Mouse (Mus musculus) embryo, embryonic 11 days (tissue): ENCODE results near the gene Gjc2.
"Not testable (repeated sequence)": the region's sequence is repeated elsewhere in the genome, so short reads cannot be mapped to it uniquely, and the experiment has no call there.

Source experiments
- DNase-seq: peaks from one replicate; pipeline ENCODE4 v3.0.0-alpha.2; 2015

Gjc2 gene

DNA sequence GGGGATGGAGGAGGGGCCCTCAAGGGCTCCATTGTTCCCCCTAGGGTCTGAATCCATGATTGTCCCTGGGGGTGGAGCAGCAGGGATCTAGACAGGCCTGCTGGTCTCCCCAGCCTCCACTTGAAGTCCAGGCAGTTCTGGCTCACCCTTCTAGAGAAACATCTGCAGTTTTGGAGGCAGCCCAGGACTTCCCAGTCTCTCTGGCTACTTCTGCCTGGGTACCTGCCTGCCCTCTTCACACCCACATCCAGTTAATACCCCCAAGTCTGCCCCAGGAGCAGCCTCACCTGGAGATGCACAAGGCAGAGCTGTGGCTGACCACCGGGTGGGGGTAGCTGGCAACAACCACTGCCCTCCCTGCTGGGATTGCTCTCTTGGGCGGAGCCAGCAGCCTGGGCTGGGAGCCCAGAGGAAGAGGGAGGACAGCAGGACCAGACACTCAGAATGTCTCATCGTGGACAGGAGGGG is at the start of gene Gjc2:
Gene Gjc2 (minus strand): TSS at position 350 of the 468 bp plus-strand sequence.
- DNase-seq: no peak

DNA sequence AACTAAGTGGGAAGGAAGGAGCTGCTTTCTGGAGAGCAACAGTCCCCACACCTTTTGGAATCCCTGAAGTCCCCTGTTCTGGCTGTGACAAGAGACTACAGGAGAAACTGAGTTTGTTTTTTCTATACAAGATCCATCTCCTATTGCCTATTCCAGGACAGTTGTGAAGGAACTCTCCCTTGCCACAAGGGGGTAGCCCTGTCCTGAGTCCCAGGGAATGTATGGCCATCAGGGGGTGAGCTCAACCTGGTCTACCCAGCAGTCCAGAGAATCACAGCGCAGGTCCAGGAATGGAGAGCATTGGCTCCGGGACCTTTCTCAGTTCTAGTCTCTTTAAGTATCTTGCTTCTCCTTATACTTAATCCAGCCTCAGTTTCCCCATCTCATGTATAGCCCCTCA is 49.8 kb upstream of the Gjc2 start:
- DNase-seq: peak; percentile 20

DNA sequence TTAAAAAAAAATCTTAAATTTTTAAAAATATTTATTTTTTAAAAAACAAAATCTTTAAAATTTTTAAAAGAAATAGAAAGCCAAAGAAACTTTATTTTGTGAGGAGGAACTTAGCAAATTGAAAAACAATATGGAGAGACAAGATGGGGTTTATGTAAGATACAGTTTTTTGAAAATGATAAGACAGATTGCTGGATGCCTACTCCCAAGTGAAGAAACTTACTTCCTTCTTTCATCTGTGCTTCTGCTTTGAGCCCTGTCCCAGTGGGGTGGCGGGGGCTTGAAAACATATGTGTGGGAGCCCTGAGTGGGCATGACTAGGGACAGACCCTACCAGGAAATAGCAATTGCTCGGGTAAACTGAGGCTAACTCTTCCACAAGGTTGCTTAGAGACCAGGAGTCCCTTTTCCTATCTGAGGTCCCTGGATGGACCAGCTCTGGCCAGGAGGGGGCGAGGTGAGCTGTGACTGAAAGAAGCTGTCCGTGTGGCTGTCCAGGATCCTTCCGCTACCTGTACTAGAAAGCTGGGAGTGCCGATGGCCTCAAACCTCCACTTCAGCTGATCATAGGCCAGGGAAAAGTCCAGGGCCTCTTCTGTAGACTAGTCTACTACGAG is 47.2 kb upstream of the Gjc2 start:
- peak; percentile 77 for DNase-seq

DNA sequence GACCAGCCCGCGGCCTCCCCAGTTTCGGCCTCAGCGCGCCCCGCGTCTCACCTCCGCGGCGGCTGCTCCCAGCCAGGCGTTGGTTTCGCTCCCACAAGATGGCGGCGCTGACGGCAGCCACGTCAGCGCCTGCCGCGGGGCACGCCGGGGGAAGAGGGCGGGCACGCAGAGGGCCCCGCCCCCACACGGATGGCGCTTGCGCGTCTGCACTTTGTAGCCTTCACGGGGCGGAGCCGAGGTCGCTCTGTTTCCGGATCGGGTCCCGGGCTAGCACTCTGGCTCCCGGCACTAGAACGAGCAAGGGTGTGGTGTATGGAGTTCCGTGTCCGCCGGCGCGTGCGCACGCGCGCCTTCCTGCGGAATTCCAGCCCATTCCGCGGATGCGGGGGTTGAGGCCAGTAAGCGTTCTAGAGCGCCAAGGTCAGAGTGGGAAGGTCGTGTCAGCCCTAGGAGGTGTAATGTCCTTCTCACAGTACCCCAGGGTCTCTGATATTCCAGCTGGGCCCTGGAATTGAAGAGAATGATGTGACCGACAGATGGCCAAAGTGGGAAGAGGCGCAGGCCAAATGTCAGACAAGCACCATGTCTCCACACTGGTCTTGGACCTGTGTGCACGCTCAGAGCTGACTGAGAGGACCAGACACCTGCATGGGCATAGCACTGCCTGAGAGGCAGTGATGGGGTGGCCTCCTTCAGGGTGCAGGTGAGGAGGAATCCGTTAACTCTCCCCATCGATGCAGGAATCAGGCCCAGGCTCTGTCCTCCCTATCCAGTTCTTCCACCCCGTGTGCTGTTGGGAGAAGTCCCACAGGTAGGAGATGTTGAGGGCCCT is 45.3 kb upstream of the Gjc2 start, which contains the start of gene Arf1:
Gene Arf1 (minus strand): TSS at position 149 of the 832 bp plus-strand sequence.
- DNase-seq: peak; percentile 99

DNA sequence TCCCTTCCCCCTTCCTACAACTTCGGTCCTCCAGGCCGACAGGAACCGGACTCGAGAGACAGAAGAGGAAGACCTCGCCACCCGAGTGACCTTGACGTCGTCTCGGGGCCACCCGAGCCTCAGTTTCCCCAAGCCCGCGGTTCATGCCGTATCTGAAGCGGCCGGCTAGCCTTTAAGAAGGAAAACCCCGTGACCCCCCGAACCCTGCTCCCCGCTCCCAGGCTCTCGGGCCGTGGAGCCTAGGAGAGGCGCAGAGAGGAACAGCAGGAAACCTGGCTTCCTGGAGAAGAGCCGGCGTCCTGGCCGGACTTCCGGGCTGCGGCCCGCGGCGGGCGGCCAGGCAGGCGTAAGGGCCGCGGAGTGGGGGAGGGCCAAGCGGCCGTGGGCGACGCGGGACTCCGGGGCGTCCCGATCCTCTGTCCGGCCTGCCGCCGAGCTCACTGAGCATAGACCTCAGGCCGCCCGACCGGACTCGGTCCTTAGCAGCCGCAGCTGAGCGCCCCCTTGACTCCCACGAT is 44.6 kb upstream of the Gjc2 start:
- no peak for DNase-seq

DNA sequence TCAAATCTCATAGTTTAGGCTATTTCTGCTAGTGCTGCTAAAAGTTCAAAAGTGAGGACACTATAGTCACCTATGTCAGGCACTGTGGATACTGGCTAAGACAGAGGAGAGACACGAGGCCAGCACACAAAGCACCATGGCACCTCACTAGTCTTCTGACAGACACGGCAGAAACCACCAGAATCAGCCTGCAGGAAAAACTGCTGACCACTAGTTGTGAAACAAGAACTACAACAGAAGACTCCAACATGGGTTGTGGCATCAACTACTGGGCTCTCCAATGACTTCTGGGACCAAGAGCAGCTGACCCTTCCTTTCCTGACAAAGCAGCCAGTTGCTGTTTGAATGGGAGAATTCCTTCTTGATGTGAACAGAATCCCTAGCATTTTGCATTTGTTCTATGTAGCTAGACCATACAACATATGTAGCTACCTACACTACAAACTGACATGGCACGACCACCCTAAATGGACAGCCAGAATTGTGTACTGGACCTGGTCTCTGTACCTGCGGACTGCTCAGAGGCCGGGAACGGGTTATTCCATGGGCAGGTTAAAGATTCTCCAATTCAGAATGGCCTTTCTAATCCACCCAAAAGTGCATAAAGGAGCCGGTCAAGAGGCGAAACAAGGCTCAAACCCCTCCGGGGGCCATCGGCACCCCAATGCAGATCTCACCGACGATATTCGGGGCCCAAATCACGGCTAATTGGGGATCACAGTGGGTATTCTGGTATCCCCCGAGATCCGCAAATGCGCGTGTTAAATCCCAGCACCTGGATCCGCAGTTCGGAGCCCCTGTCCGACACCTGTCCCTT is 44.0 kb upstream of the Gjc2 start:
- DNase-seq: peak; percentile 13

DNA sequence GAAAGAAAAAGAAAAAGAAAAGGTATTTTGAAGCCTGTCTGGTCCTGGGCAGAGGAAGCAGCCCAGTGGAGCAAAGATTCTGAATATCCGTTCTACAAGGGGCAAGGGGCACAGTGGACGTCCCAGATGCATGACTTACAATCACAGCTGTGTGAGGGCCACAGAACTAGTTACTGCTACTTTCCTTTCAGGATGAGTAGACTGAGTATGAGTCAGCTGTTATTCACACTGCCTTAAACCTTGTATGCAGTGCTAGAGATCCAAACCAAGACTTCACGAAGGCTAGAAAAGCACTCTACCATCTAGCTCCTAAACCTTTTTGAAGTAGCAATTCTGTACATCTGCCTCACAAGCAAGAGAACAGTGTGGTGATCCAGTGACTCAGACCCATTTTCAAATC is 43.2 kb upstream of the Gjc2 start:
- DNase-seq: no peak

DNA sequence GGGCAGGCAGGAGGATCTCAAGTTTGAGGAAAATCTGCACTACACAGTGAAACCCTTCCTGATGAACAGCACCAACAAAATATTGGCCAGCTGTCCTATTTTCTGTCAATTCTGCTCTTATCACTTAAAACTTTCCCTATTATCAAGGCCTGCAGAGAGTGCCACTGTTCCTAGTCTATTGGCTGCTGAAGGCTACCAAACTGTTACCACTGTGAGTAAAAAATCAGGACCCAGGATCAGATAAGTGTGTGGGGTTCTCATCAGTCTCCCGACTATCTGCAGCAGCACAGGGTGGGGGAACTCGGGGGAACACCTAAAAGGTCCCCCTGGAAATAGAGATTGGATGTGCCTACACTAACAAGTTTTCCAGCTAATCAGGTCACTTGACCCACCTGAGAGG is 42.2 kb upstream of the Gjc2 start:
- no peak for DNase-seq

DNA sequence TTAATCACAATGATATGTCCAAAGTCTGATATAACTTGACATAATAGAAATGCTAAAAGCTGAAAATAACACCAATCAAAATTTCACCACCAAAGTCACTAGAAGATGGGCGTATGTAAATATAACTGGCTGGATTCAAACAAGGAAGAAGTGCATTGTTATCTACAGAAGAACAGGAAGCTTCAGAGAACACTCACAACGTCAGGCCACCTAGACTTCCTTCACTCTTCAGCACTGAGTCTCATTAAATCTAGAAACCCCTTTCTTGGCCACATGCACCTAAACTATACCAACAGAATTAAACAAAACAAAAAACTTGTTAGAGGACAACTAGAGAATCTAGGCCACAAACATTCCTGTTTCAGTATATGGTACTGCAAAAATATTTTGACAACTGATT is 41.5 kb upstream of the Gjc2 start:
- no peak for DNase-seq

DNA sequence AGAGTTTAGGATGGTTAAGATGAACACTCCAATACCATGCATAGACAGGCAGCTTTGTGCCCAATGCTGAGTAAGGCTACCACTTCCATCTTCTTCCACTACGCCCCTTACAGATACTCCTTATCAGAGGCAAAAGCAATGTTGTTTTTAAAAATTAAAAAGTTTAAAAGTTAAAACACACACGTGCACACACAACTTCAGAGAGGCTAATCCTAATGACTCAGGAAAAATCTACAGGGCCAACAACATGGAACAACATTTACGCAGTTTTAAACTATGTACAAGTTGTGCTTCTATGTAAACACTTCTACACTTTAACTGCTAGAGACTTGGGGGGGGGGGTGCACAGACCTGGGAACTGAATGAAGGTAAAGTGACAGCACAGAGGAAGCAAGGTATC is 41.0 kb upstream of the Gjc2 start:
- DNase-seq: no peak

DNA sequence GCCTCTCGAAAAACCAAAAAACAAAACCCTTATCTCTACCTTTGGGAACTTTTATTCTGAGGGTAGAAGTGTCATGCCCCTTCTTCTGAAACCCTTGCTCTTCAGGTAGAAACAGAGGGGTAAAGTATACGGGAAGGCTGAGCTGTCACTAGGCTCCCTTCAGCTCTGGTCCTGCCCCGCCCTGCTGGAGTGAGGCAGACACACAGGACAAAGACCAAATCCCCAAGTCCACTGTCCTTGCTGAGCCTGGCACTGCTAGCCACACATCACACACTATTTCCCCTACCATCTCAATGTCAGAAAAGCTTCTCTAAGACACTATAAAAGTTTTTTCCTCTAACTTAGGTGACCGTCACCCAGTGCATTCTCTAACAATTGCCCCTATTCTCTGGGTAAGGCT is 39.3 kb upstream of the Gjc2 start:
- DNase-seq: no peak

DNA sequence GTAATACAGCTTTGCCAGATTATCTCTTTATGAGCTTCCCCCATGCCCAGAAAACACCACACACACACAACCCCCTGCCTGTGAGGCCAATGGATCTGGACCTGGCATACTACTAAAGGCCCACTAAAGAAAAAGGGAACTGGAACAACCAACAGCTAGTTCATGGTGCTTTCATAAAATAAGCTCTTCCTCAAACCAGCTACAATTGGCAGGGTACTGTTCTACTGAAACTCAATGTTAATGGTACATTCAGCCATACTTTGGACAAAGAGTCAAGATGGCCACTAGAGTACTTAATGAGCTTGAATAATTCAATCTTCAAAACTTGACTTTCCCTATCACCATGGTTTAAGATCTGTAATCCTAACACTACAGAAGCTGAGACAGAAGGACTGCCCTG is 38.6 kb upstream of the Gjc2 start:
- DNase-seq: no peak

DNA sequence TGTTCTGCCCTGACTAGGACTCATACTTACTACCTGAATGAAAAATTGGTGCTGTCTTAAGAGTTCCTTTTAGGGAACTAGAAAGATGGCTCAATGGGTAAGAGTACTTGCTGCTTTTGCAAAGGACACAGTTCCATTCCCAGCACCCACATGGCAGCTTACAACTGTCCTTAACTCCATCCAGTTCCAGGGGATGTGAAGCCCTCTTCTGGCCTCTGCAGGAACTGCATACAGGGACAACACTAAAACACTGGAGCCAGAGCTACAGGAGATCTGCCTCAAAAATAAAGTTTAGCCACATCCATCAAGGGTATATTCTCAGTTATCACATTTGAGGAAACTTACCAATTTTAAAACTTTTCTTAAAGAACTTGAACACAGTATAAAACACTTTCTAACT is 36.1 kb upstream of the Gjc2 start:
- peak; percentile 27 for DNase-seq

DNA sequence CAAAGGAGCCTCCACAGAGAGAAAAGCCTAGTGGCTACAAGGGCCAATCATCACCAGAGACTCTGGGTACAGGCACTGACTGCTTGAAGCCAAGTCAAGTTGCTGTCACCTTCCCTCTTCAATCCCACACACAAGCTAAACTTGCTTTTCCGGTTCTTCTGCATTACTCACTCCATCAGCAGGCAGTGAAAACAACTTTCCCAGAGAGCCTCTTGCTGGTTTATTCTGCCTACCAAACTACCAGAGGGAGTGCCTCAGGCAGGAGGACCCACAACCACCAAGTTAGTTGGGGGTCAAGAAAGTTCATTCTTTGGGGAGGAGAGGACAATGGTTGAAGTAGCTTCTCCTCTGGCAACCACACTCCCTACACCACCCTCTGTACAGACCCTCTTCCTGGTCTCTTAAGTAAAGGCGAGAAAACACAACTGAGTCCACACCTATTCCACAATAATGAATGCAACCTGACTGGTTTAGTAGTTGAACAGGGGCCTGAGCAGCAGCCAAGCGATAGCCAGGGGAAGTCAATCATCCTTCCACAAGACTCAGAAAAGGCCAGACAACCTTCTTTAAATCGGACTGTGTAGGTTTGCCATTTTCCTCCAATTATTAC is 35.5 kb upstream of the Gjc2 start:
- peak; percentile 19 for DNase-seq

DNA sequence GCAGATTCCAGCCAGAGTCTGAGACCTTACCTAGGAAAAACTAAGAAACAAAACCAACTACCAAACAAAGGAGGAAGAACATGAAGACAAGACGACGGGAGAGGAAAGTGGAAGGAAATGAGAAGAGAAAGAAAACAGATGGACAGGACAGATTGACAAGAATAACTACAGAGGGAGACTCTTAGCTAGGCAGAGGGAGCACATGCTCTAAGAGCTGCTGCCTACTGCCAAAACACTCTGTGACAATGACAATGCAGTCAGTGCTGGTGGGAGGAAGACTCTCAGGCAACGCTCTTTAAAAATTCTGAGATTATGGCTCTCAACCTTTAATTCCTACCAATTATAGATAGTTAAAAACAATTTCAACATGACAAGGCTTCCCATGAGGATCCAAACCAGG is 33.9 kb upstream of the Gjc2 start:
- DNase-seq: no peak

DNA sequence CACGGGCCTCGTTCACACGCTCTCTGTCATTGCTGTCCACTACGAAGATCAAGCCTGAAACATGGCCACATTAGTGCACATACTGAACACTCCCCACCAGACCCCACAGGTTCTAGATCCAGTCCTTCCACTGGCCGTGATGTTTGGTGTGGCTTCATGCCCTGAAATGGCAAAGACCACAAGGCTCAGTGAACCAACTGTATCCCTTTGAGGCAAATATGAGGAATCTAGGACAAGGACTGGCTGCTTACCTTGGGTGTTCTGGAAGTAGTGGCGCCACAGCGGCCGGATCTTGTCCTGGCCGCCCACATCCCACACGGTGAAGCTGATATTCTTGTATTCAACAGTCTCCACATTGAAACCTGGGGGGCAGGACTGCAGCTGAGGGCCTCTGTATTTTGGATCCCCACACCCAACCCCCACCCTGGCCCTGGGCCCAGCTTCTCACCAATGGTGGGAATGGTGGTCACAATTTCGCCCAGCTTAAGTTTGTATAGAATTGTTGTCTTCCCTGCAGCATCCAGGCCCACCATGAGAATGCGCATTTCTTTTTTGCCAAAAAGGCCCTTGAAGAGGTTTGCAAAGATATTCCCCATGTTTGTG is 30.0 kb upstream of the Gjc2 start:
- DNase-seq: no peak

DNA sequence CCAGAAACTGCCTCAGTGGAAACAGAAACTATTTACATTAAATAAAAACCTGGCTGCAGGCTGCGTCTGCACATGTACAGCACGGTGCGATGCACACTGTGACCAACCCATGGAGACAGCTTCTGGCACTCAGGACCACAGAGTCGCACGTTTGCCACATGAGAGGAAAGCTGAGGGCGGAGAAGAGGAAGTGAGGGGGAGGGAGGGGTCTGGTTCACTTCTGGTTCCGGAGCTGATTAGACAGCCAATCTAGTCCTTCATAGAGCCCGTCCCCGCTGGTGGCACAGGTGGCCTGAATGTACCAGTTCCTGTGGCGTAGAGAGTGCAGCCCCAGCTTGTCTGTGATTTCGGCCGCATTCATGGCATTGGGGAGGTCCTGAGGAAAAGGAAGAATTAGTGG is 29.3 kb upstream of the Gjc2 start:
- DNase-seq: not testable (repeated sequence)

DNA sequence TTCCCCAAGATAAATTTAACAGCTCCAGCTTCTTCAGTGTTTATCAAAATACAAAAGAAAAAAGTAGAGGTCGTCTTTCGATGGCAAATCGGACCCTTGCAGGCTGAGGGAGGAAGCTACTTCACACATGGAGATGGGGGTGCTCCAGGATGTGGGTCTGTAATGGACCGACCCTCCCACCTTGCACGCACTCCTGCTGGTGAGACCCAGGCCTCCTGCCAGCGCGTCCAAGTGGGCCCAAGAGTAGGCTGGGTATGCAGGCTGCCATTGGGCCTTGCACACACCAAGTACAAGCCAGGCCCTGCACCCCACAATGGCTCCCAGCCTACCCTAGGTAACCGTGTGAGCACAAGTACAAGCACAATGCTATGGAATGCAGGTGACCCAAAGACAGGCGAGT is 28.5 kb upstream of the Gjc2 start:
- not testable (repeated sequence) for DNase-seq

DNA sequence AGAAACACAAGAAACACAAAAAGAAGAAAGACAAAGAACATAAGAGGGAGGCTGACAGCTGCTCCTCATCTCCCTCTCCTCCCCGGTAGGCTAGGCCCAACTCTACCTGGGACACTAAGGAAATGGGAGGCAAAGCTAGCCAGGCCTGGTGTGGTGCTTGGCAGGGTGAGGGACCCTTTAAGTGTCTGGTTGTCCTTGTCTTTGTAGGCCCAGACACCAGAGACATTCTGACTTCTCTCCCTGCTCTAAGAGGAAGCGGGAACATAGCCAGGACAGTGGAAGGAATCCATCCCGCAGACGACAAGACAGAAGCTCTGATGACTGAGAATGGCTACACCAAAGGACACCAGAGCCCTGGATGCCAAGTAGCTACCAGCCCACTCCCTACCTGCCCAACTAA is 27.0 kb upstream of the Gjc2 start:
- DNase-seq: no peak

DNA sequence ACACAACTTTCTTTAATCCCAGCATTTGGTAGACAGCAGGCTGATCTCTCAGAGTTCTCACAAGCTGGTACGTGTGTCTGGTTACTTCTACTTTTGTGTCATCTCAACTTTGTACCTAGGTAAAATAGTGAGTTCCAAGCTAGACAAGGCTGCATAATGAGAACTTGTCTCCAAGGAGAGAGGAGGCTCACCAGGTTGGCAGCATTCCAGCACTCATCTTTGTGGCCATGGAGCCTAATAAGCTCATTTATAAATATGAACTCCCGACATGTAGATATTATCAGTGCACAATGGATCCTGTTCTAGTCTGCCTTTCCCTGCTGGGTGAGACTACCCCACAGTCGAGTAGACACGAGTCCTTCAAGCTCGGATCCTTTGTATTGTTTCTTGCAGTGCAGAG is 26.6 kb upstream of the Gjc2 start:
- no peak for DNase-seq

DNA sequence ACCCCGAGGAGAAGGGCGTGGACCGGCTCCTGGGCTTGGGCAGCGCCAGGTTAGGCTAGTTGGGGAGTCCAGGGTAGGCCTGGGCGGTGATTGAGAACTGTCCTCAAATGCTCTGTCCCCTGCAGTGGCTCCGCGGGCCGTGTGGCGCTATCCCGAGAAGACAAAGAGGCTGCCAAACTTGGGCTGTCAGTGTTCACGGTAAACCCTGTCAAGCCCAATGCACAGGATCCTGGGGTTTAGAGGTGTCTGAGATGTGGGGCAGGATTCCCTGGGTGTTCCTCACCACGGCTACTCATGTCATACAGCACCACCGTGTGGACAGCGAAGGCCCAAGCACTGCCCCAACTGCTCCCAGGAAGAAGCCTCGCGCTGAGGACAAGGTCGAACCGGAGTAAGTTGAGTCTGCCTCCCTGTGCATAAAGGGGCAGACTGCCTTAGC is 26.0 kb upstream of the Gjc2 start:
- peak; percentile 85 for DNase-seq

DNA sequence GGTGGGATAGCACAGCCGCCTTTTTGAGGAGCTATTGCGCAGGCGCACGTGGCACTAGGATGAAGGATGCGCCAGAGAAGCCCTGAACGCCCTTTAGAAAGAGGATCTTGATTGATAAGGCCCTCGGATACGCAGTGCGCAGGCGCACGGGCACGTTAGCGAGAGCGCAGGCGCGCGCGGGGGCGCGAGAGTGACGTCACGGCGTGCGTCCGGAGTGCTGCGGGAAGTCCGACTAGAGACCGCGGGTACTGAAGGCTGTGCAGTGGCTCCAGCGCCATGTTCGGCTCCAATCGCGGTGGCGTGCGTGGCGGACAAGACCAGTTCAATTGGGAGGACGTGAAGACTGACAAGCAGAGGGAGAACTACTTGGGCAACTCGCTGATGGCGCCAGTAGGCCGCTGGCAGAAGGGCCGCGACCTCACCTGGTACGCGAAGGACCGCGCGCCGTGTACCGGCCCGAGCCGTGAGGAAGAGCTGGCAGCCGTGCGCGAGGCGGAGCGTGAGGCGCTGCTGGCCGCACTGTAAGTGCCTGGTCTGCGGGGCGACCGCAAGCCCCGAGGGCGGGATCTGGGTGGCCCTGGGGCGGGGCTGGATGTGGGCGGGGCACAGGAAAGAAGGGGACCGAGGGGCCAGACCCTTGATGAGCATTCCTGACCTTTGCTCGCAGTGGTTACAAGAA is 25.3 kb upstream of the Gjc2 start, which contains the start of gene 2310033P09Rik:
Gene 2310033P09Rik (plus strand): TSS at position 169 of the 679 bp plus-strand sequence.
- DNase-seq: peak; percentile 98
